Mouse (Mus musculus) ZHBTc4 (cell line): Measurements from ENCODE around the gene Rpl27a.

Source experiments
- DNase-seq: peaks from one replicate; pipeline ENCODE4 v3.0.0-alpha.2; 2011; ENCODE audit warnings: low read depth, low spot score

Rpl27a gene

GRCm38 (mm10) chr7:109563775-109564362, 44.9 kb downstream of the Rpl27a start:
- DNase-seq: no peak

- no peak for DNase-seq
These were observed 47.4 kb downstream of the Rpl27a start for GRCm38 (mm10) chr7:109566327-109566726.

- DNase-seq: peak; percentile 55
These were observed 48.2 kb downstream of the Rpl27a start for GRCm38 (mm10) chr7:109566841-109567768.

GRCm38 (mm10) chr7:109568391-109568892, 49.5 kb downstream of the Rpl27a start:
- peak; percentile 20 for DNase-seq
